Mouse (Mus musculus) stomach, postnatal 0 days (tissue): ENCODE data around the gene Grm2.

Experiments
- CTCF ChIP-seq: IDR thresholded peaks from 2 replicates; pipeline ENCODE4 v1.5.1; 2016; ENCODE audit warnings: antibody characterized with exemption, low read depth, mild to moderate bottlenecking, moderate library complexity
- EP300 ChIP-seq: optimal IDR thresholded peaks from 2 replicates; pipeline ENCODE3; 2016; ENCODE audit warnings: antibody characterized with exemption

DNA sequence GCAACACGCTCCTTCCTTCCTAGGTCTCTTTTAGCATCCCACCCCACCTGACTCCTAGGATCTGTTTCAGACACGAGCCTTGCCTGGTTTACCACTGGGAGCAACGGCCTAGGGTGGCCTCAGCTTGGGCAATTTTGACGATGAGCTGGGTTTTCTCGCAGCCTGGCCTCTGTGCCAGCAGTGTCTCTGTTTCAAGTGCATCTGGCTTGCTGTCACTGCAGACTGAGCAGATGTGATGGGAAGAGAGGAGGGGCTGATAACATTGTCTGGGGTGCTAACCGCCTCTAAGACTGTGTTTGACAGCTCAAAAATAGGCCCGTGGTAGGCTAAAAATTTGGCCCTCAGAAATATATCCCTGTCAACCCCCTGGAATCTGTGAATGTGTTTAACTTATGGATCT, 60.0 kb downstream of the Grm2 start:
- TF ChIP-seq CTCF: no peak
- TF ChIP-seq EP300: no peak
